Mouse (Mus musculus) myocyte (in vitro differentiated cells): ENCODE measurements around the gene Ahcyl1. TPM values are rescaled to one million over a fixed set of nuclear protein-coding genes. Genes with fewer than 3 reads are reported as not detected.

ENCODE experiments used
- H3K27me3 ChIP-seq: one replicate; pipeline ENCODE4 v1.6.1; 2011; ENCODE audit not compliant: control insufficient read depth, insufficient read depth, insufficient read length
- H3K36me3 ChIP-seq: one replicate; pipeline ENCODE4 v1.6.1; 2011; ENCODE audit not compliant: control insufficient read depth, insufficient read depth
- H3K4me2 ChIP-seq: one replicate; pipeline ENCODE4 v1.6.1; 2011; ENCODE audit warnings: low read depth, control low read depth
- H3K4me3 ChIP-seq: one replicate; pipeline ENCODE4 v1.5.1; 2011; ENCODE audit warnings: mild to moderate bottlenecking, control low read depth, moderate library complexity
- H3K79me2 ChIP-seq: one replicate; pipeline ENCODE4 v1.6.1; 2011; ENCODE audit not compliant: control insufficient read depth, insufficient read depth
- H3ac ChIP-seq: one replicate; pipeline ENCODE4 v1.6.1; 2011; ENCODE audit not compliant: control insufficient read depth, insufficient read length
- CEBPB ChIP-seq: IDR thresholded peaks from 2 replicates; pipeline ENCODE4 v1.6.1; 2011; ENCODE audit warnings: mild to moderate bottlenecking, moderate library complexity; ENCODE audit not compliant: poor library complexity, insufficient read depth, severe bottlenecking
- E2F4 ChIP-seq: IDR thresholded peaks from one replicate; pipeline ENCODE4 v1.6.1; 2011; ENCODE audit warnings: mild to moderate bottlenecking, control low read depth, moderate library complexity; ENCODE audit not compliant: insufficient read depth
- MAX ChIP-seq: IDR thresholded peaks from one replicate; pipeline ENCODE4 v1.6.1; 2011; ENCODE audit warnings: low read depth, mild to moderate bottlenecking, control low read depth
- MYOD1 ChIP-seq, 3 experiments: IDR thresholded peaks; one replicate each; pipeline ENCODE4 v1.6.1; 2011; ENCODE audit warnings: control low read depth in 2 of 3, low read depth in 2 of 3, mild to moderate bottlenecking in 2 of 3, moderate library complexity in 1 of 3; ENCODE audit not compliant: insufficient read length in 2 of 3, control insufficient read depth in 1 of 3
- MYOG ChIP-seq, 3 experiments: IDR thresholded peaks; one replicate each; pipeline ENCODE4 v1.6.1; 2011; ENCODE audit warnings: control low read depth in 2 of 3, low read depth in 2 of 3, mild to moderate bottlenecking in 2 of 3; ENCODE audit not compliant: insufficient read length in 2 of 3, control insufficient read depth in 1 of 3, insufficient read depth in 1 of 3
- POLR2A ChIP-seq: IDR thresholded peaks from one replicate; pipeline ENCODE4 v1.6.1; 2011; ENCODE audit warnings: low read depth, mild to moderate bottlenecking, control low read depth, moderate library complexity; ENCODE audit not compliant: insufficient read length
- POLR2AphosphoS2 ChIP-seq: IDR thresholded peaks from one replicate; pipeline ENCODE4 v1.6.1; 2011; ENCODE audit warnings: low read depth, control low read depth; ENCODE audit not compliant: insufficient read length
- REST ChIP-seq: IDR thresholded peaks from one replicate; pipeline ENCODE4 v1.6.1; 2011; ENCODE audit warnings: mild to moderate bottlenecking, control low read depth, moderate library complexity; ENCODE audit not compliant: insufficient read depth, insufficient read length
- SRF ChIP-seq: IDR thresholded peaks from one replicate; pipeline ENCODE4 v1.6.1; 2011; ENCODE audit warnings: low read depth; ENCODE audit not compliant: control insufficient read depth, insufficient read length
- TCF12 ChIP-seq: IDR thresholded peaks from one replicate; pipeline ENCODE4 v1.6.1; 2011; ENCODE audit warnings: mild to moderate bottlenecking, control low read depth; ENCODE audit not compliant: poor library complexity, insufficient read depth, severe bottlenecking
- TCF3 ChIP-seq: IDR thresholded peaks from one replicate; pipeline ENCODE4 v1.6.1; 2011; ENCODE audit warnings: low read depth, control low read depth; ENCODE audit not compliant: insufficient read length
- USF1 ChIP-seq: IDR thresholded peaks from one replicate; pipeline ENCODE4 v1.6.1; 2011; ENCODE audit warnings: low read depth, mild to moderate bottlenecking, control low read depth, moderate library complexity
- polyA plus RNA-seq: library from polyadenylated mRNA; unstranded; fragments of >200 nt; fragmentation: generic; extraction: Trizol; gene quantifications from one replicate; pipeline ENCODE4 v1.2.1, GENCODE M21; 2012; ENCODE audit warnings: missing spikeins

The Ahcyl1 gene
- polyA plus RNA-seq, 1 experiment: 51.0 TPM

- no peak overlapping the region for H3K4me3 ChIP-seq
- H3ac ChIP-seq: no peak overlapping the region
- H3K4me2 ChIP-seq: no peak overlapping the region
- peaks cover 5% of the 10 kb centered on the region for H3K36me3 ChIP-seq
- H3K79me2 ChIP-seq: peaks cover 100% of the 10 kb centered on the region
- TF ChIP-seq CEBPB (no peak), MYOG (IDR thresholded peaks at IDR 0.05; ENCODE audit: control insufficient read depth in 1 of 3, insufficient read depth in 1 of 3, insufficient read length in 2 of 3, low read depth in 2 of 3) (no peak), POLR2A (no peak), TCF3 (no peak), REST (no peak), E2F4 (no peak), USF1 (no peak)
- H3K27me3 ChIP-seq: no peaks in the 10 kb centered on the region
Measured at GRCm38 (mm10) chr3:107690366-107690765, 6.0 kb downstream of the Ahcyl1 start.

- Histone ChIP-seq H3ac (no peak overlapping the region), H3K4me3 (no peak overlapping the region), H3K36me3 (peaks cover 5% of the 10 kb centered on the region), H3K79me2 (peaks cover 100% of the 10 kb centered on the region), H3K4me2 (no peak overlapping the region), H3K27me3 (no peaks in the 10 kb centered on the region)
- TF ChIP-seq MAX (no peak), POLR2A (no peak)
Measured at GRCm38 (mm10) chr3:107689245-107689644, 7.1 kb downstream of the Ahcyl1 start.

- H3K27me3 ChIP-seq: no peaks in the 10 kb centered on the region
- TF ChIP-seq USF1: no peak
- TF ChIP-seq POLR2AphosphoS2: no peak
- no peak for TF ChIP-seq REST
- TF ChIP-seq E2F4: no peak
- no peak for TF ChIP-seq MAX
- no peak for TF ChIP-seq MYOD1 (IDR thresholded peaks at IDR 0.05; ENCODE audit: control insufficient read depth in 1 of 3, insufficient read length in 2 of 3, low read depth in 2 of 3)
- TF ChIP-seq SRF: no peak
- TF ChIP-seq TCF3: no peak
- no peak for TF ChIP-seq POLR2A
- H3K4me2 ChIP-seq: peak overlapping the region; percentile 9
- no peak overlapping the region for H3ac ChIP-seq
- no peaks in the 10 kb centered on the region for H3K36me3 ChIP-seq
- H3K4me3 ChIP-seq: no peak overlapping the region
- peaks cover 100% of the 10 kb centered on the region for H3K79me2 ChIP-seq
Measured at GRCm38 (mm10) chr3:107688236-107688635, 8.1 kb downstream of the Ahcyl1 start.

GRCm38 (mm10) chr3:107686276-107686977 lies 9.9 kb downstream of the Ahcyl1 start:
- Histone ChIP-seq H3K4me3 (no peak overlapping the region), H3K79me2 (peaks cover 100% of the 10 kb centered on the region), H3K4me2 (peak overlapping the region; percentile 1), H3ac (no peak overlapping the region), H3K36me3 (no peaks in the 10 kb centered on the region), H3K27me3 (no peaks in the 10 kb centered on the region)
- no peak for TF ChIP-seq TCF3
- no peak for TF ChIP-seq TCF12
- TF ChIP-seq CEBPB: no peak
- TF ChIP-seq POLR2AphosphoS2: no peak
- no peak for TF ChIP-seq REST
- no peak for TF ChIP-seq E2F4
- no peak for TF ChIP-seq MAX
- no peak for TF ChIP-seq USF1
- no peak for TF ChIP-seq SRF
- no peak for TF ChIP-seq MYOG (IDR thresholded peaks at IDR 0.05; ENCODE audit: control insufficient read depth in 1 of 3, insufficient read depth in 1 of 3, insufficient read length in 2 of 3, low read depth in 2 of 3)
- no peak for TF ChIP-seq POLR2A
- no peak for TF ChIP-seq MYOD1 (IDR thresholded peaks at IDR 0.05; ENCODE audit: control insufficient read depth in 1 of 3, insufficient read length in 2 of 3, low read depth in 2 of 3)

- no peak overlapping the region for H3K4me2 ChIP-seq
Measured at GRCm38 (mm10) chr3:107685652-107686051, 10.7 kb downstream of the Ahcyl1 start.

More at GRCm38 (mm10) chr3:107685652-107686051, 10.7 kb downstream of the Ahcyl1 start:
- Histone ChIP-seq H3K4me3 (no peak overlapping the region), H3K79me2 (peaks cover 99% of the 10 kb centered on the region), H3K36me3 (no peaks in the 10 kb centered on the region), H3K27me3 (no peaks in the 10 kb centered on the region), H3ac (no peak overlapping the region)
- TF ChIP-seq CEBPB (no peak), MYOD1 (IDR thresholded peaks at IDR 0.05; ENCODE audit: control insufficient read depth in 1 of 3, insufficient read length in 2 of 3, low read depth in 2 of 3) (no peak), POLR2A (no peak), TCF12 (no peak), REST (no peak), POLR2AphosphoS2 (no peak), USF1 (no peak), MYOG (IDR thresholded peaks at IDR 0.05; ENCODE audit: control insufficient read depth in 1 of 3, insufficient read depth in 1 of 3, insufficient read length in 2 of 3, low read depth in 2 of 3) (no peak), E2F4 (no peak), SRF (no peak), MAX (no peak), TCF3 (no peak)
